Mouse (Mus musculus) T-cell, adult 2 months (primary cell): ENCODE results near the gene Clec3b.

Experiments
- DNase-seq: peaks from one replicate; pipeline ENCODE4 v3.0.0; 2022; ENCODE audit warnings: low spot score

Clec3b gene

DNA sequence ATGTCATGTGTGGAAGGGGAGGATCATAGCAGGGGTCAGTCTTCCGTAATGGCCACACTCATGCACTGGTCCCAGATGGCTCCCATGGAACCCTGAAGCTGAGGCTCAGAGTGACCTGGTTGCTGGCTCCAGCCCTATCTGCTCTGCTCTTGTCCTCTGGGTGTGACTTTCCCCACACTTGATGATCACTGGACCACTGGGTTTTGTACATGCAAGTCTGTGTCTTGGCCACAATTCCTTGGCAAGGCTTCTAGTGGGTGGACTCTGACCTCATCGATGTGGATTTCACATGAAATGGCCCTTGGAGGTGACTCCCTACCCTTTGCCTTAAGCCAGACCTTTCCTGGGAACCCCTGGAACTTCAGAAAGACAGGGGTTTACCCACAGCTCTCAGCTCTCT is 2.4 kb downstream of the Clec3b start:
- no peak for DNase-seq

DNA sequence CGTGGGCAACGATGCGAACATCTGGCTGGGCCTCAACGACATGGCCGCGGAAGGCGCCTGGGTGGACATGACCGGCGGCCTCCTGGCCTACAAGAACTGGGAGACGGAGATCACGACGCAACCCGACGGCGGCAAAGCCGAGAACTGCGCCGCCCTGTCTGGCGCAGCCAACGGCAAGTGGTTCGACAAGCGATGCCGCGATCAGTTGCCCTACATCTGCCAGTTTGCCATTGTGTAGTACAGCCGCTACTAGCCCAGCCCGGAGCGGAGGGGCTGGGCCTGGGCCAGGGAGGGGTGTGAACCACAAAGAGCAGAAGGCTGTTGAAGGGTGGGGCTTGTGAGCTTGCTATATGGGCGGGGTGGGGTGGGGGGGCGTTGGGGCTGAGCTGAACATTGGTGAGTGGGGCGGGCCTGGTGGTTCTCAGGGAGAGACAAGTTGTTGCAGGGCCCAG is 6.2 kb downstream of the Clec3b start:
- DNase-seq: peak; percentile 75

DNA sequence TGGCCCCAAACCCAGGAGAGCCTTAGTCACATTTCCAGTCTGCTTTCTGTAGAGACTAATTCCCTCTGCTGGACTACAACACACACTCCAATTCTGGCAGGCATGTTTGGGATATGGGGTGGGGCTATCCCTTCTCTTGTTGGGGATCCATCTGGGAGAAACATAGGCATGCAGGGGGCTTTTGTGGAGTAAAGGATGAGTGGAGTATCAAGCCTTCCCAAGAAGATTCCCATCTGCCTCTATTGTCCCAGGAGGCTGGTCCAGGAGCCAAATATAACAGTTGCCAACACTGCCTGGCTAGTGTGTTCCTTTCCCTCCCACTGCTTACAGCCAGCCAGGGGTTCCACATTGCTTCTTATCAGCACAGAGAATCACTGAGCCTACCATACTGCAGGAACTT is 7.0 kb downstream of the Clec3b start:
- no peak for DNase-seq

DNA sequence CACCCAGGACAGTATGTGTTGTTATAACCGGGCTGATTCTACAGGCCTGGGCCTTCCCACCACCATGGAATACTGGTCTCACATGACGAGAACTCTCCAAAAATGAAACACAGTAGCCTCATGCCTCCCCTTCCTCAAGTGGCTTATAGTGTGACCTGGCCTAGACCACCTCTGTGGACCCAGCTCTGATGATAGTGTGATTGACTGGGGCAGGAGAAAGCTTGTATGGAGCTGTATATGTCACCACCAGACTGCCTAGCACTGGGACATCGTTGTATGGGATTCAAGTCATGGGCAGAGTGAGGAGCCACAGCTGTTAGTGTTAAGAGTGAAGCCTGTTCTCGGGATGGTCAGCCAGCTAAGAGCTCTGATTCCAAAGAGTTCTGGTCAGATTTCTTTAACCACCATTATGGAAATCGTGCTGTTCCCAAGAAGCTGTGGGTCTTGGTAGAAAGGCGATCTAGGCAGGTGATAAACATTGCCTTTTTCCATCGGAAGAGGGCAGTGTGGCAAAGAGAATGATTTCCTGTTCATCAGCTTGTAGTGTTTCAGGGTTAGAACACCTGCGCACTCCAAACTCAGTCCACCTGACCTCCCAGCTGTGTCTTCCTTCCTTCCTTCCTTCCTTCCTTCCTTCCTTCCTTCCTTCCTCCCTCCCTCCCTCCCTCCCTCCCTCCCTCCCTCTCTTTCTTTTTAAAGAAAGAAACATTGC is 7.5 kb downstream of the Clec3b start:
- peak; percentile 33 for DNase-seq

DNA sequence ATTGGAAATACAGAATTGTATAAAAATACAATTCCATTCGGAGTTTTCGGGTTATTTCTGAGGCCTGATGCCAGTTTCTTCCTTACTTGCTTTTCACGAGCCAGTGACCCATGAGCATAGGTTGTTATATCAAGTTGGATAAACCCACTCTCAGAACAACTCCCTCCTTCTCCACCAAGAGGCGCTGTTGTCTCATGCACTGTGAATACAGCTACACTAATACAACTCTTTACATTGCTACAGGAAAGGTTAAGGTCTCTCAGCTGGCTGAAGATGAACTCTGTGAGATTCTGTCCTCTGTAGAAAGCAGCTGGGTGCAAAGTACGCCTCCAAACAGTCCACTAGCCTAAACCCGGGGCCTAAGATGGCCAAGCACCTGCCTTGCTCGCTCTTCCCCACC is 8.6 kb downstream of the Clec3b start:
- DNase-seq: peak; percentile 40

DNA sequence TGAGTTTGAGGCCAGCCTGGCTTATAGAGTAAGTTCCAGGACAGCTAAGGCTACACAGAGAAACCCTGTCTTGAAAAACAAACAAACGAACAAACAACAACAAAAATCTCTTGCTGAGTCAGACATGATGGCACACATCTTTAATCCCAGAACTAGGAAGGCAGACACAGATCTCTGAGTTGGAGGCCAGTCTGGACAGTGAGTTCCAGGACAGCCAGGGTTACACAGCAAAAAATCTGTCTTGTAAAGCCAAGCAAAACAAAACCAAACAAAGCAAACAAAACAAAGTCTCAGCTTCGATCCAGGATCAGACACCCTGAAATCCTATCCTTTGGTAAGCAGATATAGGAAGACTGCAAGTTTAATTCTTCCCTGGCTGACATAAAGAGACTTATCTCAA is 11.0 kb downstream of the Clec3b start:
- DNase-seq: no peak

DNA sequence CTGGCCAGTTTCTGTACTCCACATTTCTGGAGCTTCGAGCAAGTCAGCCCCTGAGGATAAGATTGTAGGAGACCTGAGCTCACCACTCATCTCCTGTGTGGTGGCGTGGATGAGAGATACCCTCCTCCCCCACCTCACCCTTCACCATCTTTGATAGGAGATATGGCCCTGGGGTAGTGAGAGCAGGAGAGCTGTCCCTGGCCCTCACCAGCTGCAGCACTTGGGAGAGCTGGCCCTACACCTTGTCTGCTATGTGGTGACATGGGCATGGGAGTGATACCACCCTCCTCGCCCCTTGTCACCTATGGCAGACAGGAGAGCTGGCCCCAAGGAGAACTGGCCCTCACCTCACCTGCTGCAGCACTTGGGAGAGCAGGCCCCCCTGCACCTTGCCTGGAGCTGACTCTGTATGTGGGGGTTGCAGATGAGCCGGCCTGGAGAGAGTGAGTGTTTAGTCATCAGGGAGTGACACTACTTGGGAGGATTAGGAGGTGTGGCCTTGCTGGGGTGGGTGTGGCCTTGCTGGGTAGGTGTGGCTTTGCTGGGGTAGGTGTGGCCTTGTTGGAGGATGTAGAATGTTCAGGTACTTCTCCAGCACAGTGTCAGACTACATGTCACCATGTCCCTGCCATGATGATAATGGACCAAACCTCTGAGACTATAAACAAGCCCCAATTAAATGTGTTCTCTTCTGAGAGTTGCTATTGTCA is 12.4 kb downstream of the Clec3b start:
- no peak for DNase-seq

DNA sequence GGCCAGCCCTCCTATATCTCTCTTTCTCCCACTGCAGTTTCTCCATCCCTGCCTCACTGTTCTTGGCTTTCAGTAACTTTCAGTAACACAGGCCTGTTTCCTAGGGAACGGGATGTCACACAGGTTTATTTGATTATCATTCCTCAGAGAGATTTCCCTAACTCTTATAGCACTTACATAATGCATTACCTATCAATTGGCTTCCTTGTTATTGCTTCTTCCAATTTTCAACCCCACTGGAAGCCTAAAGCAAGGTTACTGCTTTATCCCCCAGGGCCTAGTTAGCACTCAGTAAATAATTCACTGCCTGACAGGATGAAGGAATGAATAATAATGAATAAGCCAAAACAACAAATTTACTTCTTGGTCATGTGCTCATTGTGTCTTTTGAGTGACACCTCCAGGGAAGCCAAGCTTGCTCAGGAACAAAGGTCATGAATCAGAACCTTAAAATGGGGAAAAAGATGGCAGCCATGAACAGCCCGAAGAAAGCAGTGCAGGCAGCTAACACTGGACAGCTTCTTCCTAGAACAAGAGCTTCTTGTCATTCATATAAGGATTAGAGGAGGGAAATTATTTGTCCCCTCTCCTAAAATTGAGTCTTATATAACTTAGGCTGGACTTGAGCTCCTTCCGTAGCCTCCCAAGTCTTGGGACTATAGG is 15.2 kb downstream of the Clec3b start:
- no peak for DNase-seq

DNA sequence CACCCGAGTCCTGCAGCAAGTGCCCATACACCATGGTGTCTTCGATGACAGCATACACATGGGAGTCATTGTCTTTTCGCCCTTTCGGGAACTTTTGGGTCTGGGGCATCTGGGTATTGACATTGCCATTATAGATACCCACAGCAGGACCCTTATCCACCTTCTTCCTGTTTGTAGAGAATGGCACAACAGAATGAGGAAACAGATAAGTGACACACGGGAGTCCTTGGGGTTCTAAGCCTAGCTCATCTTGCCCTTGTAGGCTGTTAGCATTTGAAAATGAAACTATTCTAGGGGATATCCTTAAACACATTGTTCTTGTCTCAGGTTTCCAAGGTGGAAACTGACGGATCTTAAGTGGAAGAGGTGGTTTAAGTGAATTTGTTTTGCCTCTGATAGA is 23.0 kb downstream of the Clec3b start:
- no peak for DNase-seq

DNA sequence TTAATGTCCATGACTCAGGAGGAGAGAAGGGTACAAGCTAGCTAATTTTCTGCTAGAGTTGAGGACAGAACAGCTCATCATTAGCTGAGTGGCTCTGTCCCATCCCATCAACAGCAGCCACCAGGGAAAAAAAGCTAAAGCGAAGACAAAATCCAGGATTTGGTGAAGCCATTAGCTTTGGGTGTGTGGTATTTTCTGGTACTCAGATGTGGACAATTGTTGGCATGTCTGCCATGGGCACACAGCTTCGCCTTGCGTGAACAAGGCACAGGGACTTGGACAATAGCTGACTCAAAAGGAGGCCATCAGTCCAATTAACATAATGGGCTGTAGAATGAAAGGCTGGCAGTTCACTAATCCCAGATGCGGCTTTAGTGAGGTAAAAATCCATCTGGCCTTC is 23.6 kb downstream of the Clec3b start:
- DNase-seq: no peak

DNA sequence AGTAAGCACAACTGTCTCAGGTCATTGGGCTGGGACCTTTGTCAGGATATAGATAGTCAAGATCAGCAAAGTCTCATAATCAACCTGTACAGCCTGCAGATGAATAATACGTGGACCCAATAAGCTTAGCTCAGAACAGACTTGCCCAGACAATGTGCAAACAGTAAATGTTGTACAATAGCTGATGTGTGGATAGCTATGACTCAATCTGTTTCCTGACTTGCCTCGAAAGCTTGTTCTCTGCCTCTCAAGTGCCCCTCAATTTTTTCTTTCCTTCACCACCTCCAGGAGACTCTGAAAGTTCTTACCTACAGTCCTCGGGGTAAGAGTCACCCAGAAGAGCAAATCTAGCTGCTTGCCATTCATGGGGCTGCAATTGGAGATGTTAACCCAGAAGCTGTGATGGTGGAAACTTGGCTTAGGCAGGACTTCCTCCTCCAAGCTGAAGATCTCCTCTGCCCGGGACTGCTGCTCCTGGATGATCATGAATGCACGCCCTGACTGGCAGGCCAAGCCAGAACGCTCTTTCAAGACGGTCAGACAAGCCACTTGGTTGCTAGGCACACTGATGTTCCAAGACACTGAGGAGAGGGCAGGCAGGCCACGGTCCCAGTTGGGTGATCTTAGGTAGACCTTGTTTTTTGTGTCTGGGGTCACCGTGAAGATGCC is 26.8 kb downstream of the Clec3b start:
- no peak for DNase-seq

DNA sequence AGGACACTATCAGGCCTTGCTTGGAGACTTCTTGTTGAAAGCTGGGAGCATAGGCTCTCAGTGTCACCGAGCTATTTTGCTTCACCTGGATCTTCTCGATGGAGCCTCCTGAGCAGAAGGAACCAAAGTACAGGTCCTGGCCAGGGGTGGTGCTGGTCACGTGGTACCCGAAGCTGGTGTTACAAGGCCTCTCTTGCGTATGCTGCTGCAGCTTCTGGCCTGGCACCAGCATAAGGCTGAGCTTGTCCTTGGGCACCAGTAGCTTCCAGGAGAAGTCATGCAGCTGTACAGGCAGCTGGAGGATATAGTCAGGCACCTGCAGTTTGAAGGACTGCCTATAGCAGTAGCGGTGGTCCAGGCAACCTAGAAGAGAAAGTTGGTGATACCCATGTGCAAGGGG is 29.3 kb downstream of the Clec3b start:
- no peak for DNase-seq

DNA sequence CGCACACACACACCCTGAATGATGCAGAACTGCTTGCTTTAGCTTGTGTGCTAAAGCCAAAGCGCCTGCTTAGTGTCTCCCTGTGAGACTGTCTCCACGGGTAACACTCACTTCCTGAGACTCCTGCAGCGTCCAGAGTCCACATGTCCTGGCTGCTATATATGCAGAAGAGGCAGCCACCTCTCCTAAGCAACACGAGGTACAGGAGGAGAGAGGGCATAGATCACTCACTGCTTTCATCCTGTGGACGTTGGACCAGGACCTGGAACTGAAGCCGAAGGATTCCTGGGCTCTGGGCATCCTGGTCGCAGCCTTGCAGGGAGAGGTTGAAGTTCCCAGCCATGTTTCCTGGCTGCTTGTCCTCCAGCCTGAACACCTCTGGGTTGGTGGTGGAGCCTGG is 32.5 kb downstream of the Clec3b start:
- no peak for DNase-seq

DNA sequence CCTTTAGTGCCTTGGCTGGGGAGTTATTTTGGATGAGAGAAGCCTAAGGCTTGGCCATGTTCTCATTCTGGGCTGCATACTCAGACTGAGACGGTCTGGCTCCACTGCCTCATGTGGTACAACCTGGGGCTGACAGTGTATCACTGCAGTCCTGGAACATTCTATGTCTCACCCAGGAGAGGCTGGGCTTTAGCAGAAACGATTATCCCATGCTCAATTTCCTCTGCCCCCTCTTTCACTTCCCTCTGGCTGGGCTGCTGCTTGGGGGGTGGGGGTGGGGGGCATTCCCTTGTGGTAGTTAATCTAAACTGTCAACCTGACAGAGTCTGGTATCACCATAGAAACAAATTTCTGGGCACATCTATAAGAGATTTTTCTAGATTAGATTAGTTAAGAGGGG is 34.8 kb downstream of the Clec3b start:
- DNase-seq: no peak

DNA sequence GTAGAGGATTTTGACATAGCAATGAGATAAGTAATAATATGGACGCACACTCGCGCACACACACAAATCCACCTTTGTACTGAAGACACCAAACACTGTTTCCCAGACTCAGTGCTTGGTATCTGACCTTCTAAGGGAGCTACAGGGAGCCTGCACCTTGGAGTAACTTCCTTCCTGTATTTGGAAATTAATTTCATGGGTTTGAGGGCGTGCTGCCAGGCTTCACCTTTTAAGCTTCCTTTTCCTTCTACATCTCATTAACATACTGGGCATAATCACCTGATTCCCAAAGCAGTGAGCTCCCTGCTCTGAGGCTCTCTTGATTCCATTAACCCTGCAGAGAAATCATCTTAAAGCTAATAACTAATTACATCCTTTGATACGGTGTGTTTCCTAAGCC is 35.4 kb downstream of the Clec3b start:
- DNase-seq: no peak

DNA sequence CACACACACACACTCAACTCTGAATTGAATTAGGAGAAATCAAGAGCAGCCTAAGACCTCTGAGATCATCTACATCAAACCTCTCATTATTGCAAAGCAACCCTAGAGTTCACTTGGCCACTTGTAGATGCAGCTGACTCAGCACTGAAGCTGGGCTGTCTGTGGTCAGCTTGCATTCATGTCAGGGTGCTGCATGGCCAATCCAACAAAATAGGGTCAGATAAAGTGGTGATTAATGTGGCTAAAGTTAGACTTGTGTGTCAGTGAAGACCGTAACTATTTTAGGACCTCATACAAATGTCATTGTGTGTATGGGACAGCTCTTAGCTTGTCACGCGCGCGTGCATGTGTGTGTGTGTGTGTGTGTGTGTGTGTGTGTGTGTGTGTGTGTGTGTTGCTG is 36.8 kb downstream of the Clec3b start:
- no peak for DNase-seq

DNA sequence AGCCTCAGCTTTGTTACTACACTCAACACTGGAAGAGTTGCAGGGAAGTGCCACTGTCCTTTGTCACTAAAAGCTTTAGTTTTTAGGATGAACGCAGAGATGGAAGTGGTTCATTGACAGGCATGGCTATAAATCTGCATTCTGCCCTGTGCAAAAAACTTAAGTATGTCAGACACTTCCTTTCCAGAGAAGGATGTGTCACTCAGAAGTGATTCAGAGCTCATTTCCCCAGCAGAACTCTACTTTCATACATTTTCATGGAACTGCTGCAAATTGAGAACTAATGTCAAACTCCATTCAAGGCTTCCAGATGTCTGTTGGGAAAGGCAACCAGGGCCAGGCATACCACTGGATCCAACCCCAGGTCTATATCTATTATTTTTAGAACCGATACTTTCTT is 37.5 kb downstream of the Clec3b start:
- DNase-seq: no peak

DNA sequence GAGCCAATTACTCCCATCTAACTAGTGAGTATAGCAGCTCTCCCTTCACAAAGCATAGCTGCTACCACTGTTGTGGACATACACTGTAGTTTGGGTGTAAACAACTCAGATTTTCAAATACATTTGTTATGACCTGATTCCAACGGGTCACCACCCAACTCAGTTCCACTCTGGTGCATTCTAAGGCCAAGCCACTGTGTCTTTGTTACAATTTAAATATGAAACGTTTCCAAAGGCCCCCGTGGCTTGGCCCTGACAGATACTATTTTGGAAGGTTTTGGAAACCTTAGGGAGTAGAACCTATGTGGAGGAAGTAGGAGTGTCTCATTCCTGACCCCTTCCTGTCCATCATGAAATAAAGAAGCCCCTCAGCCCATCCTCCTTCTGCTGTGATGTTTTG is 49.4 kb downstream of the Clec3b start:
- no peak for DNase-seq

DNA sequence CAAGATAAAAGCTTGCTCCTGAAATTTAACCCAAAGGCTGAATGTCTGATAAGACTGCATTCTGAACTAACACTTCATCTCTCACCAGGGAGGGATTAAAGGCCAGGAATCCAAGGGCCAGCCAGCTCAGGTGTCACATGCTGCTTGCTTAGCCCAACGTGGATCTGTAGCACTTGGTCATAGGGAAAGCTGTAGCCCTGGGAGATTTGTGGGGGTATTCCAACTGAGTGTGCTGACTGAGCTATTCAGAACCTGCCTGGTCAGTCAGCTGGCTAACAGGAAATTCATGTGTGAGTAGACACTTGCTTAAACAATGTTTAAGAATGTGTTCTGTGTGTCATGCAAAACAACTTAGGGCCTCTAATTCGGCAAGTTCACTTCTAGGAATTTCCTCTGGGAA is 55.8 kb downstream of the Clec3b start:
- DNase-seq: no peak

DNA sequence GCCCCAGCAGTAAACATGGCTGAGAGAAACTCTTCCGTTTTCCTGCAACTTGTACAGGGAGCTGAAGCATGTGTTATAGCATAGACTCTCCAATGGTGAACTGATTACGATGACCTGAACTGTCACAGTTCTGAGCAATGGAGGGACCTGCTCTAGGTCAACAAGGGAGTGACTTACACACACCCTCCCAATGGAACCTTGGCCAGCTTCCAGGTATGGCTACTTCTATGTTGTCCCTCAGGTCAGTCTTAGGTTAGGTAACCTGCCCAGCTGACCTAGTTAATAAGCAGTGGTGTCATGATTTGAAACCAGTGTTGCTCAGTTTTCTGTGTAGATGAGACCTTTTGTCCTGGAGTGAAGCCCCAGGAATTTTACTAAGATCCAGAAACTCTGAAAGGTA is 56.2 kb downstream of the Clec3b start:
- DNase-seq: no peak
